Mouse (Mus musculus) liver, embryonic 14.5 days (tissue): ENCODE results near the gene Ralgps2. TPM values are rescaled to one million over a fixed set of nuclear protein-coding genes. Genes with fewer than 3 reads are reported as not detected.

Experiments
- ATAC-seq: fragments of 200-750 bp; cut with Nextera tagmentation; 2 replicates; pipeline ENCODE4 v1.8.0; 2017; ENCODE audit warnings: moderate number of reproducible peaks, mild to moderate bottlenecking, moderate library complexity; ENCODE audit not compliant: insufficient read depth
- DNase-seq, 3 experiments: peaks; one replicate each; pipeline ENCODE4 v3.0.0-alpha.2; 2012 to 2013; ENCODE audit warnings: low read depth in 3 of 3, low spot score in 3 of 3
- H3K27ac ChIP-seq: fragments of 300-500 bp; sonication (generic); 2 replicates; pipeline ENCODE4 v1.5.1; 2014; ENCODE audit warnings: moderate library complexity, mild to moderate bottlenecking, control low read depth, inconsistent platforms
- H3K27me3 ChIP-seq: fragments of 300-500 bp; sonication (generic); 2 replicates; pipeline ENCODE4 v1.6.1; 2014; ENCODE audit warnings: mild to moderate bottlenecking, low read length, moderate library complexity; ENCODE audit not compliant: control insufficient read depth, insufficient read depth
- H3K36me3 ChIP-seq: fragments of 300-500 bp; sonication (generic); replicated peaks from 2 replicates; pipeline ENCODE4 v1.6.1; 2014; ENCODE audit warnings: low read depth; ENCODE audit not compliant: control insufficient read depth, insufficient read depth
- H3K4me1 ChIP-seq, 2 experiments: fragments of 200-500 bp in 1 of 2; fragments of 300-500 bp in 1 of 2; sonication (generic) in 1 of 2; replicated peaks; 2 replicates each; pipeline ENCODE4 v1.6.1; 2012 to 2014; ENCODE audit warnings: antibody characterized with exemption in 1 of 2, inconsistent platforms in 1 of 2, low read length in 1 of 2; ENCODE audit not compliant: control insufficient read depth in 2 of 2, insufficient read depth in 2 of 2
- H3K4me2 ChIP-seq: fragments of 300-500 bp; sonication (generic); 2 replicates; pipeline ENCODE4 v1.6.1; 2014; ENCODE audit warnings: low read depth, mild to moderate bottlenecking, control low read depth, moderate library complexity
- H3K4me3 ChIP-seq, 2 experiments: fragments of 200-500 bp in 1 of 2; fragments of 300-500 bp in 1 of 2; sonication (generic) in 1 of 2; 2 replicates each; pipeline ENCODE4 v1.5.1; 2012 to 2014; ENCODE audit warnings: low read depth in 2 of 2, low read length in 2 of 2, mild to moderate bottlenecking in 2 of 2, control low read depth in 1 of 2, inconsistent platforms in 1 of 2, moderate library complexity in 1 of 2; ENCODE audit not compliant: insufficient read depth in 1 of 2
- H3K9ac ChIP-seq: fragments of 300-500 bp; sonication (generic); replicated peaks from 2 replicates; pipeline ENCODE4 v1.6.1; 2014; ENCODE audit warnings: mild to moderate bottlenecking, control low read depth, moderate library complexity
- H3K9me3 ChIP-seq: fragments of 300-500 bp; sonication (generic); 2 replicates; pipeline ENCODE4 v1.6.1; 2016; ENCODE audit warnings: low read length, mixed read lengths; ENCODE audit not compliant: control insufficient read depth
- CTCF ChIP-seq: IDR thresholded peaks from 2 replicates; pipeline ENCODE4 v1.5.1; 2016; ENCODE audit warnings: antibody characterized with exemption, low read depth, control low read depth
- EP300 ChIP-seq: IDR thresholded peaks from 2 replicates; pipeline ENCODE4 v1.6.1; 2016; ENCODE audit warnings: antibody characterized with exemption, low read depth
- WGBS: fragments of 180-500 bp; shearing (Covaris S2); extraction: QIAGEN DNeasy Blood & Tissue Kit; methylation state at CpG from one replicate; pipeline ENCODE4 v1.1.7; 2014; ENCODE audit not compliant: insufficient replicate concordance; 5-methylcytosine and 5-hydroxymethylcytosine counted together
- polyA plus RNA-seq, 2 experiments: library from polyadenylated mRNA; depleted of rRNA in 1 of 2; stranded (reverse) in 1 of 2; unstranded in 1 of 2; fragments of >200 nt; fragmentation: Nextera tagmentation in 1 of 2; extraction: Ambion mirVana in 1 of 2; gene quantifications; 2 replicates each; pipeline versions ENCODE4 v1.2.1 to v1.2.3; 2012 to 2014

Ralgps2 gene
- polyA plus RNA-seq, 2 experiments = 3.2 to 12.8 TPM

- Histone ChIP-seq H3K27me3 (no peaks in the 10 kb centered on the region), H3K9ac (no peak overlapping the region), H3K9me3 (no peaks in the 10 kb centered on the region), H3K36me3 (no peaks in the 10 kb centered on the region), H3K4me2 (no peak overlapping the region), H3K27ac (no peak overlapping the region), H3K4me3 (no peak overlapping the region), H3K4me1 (no peaks in the 10 kb centered on the region)
- TF ChIP-seq CTCF = no peak
- no peak for TF ChIP-seq EP300
- no peak for DNase-seq
- 78% methylated on average over 10 of the region's 10 CpGs for WGBS
- no peak for ATAC-seq
These were observed 154.5 kb downstream of the Ralgps2 start for GRCm38 (mm10) chr1:156784974-156785373.

GRCm38 (mm10) chr1:156784116-156784515, 155.3 kb downstream of the Ralgps2 start:
- Histone ChIP-seq H3K4me2 (no peak overlapping the region), H3K27me3 (no peaks in the 10 kb centered on the region), H3K4me3 (no peak overlapping the region), H3K4me1 (no peaks in the 10 kb centered on the region), H3K9me3 (no peaks in the 10 kb centered on the region), H3K27ac (no peak overlapping the region), H3K9ac (no peak overlapping the region), H3K36me3 (no peaks in the 10 kb centered on the region)
- no peak for TF ChIP-seq CTCF
- no peak for TF ChIP-seq EP300
- 66% methylated on average over 5 of the region's 5 CpGs for WGBS
- DNase-seq (no peak), ATAC-seq (no peak)

- Histone ChIP-seq H3K4me1 (no peaks in the 10 kb centered on the region), H3K4me3 (no peak overlapping the region), H3K4me2 (no peak overlapping the region), H3K27ac (no peak overlapping the region), H3K36me3 (no peaks in the 10 kb centered on the region), H3K9ac (no peak overlapping the region), H3K27me3 (no peaks in the 10 kb centered on the region), H3K9me3 (no peaks in the 10 kb centered on the region)
- TF ChIP-seq EP300 (no peak), CTCF (no peak)
- ATAC-seq (no peak), DNase-seq (no peak)
- 40% methylated on average over 14 of the region's 14 CpGs for WGBS
These were observed 157.2 kb downstream of the Ralgps2 start for GRCm38 (mm10) chr1:156781971-156782850.

- Histone ChIP-seq H3K27me3 (no peaks in the 10 kb centered on the region), H3K9ac (no peak overlapping the region), H3K27ac (no peak overlapping the region), H3K4me2 (no peak overlapping the region), H3K4me1 (no peaks in the 10 kb centered on the region), H3K36me3 (no peaks in the 10 kb centered on the region), H3K4me3 (no peak overlapping the region), H3K9me3 (no peaks in the 10 kb centered on the region)
- ATAC-seq (no peak), DNase-seq (no peak)
- no peak for TF ChIP-seq CTCF
- TF ChIP-seq EP300 = no peak
- 78% methylated on average over 12 of the region's 12 CpGs for WGBS
These were observed 158.2 kb downstream of the Ralgps2 start for GRCm38 (mm10) chr1:156781076-156781741.

GRCm38 (mm10) chr1:156780234-156781005, 159.0 kb downstream of the Ralgps2 start:
- TF ChIP-seq CTCF = no peak
- TF ChIP-seq EP300 = no peak
- Histone ChIP-seq H3K4me2 (no peak overlapping the region), H3K36me3 (no peaks in the 10 kb centered on the region), H3K9me3 (no peaks in the 10 kb centered on the region), H3K9ac (no peak overlapping the region), H3K4me3 (no peak overlapping the region), H3K27me3 (no peaks in the 10 kb centered on the region), H3K27ac (no peak overlapping the region), H3K4me1 (no peaks in the 10 kb centered on the region)
- WGBS = 72% methylated on average over 16 of the region's 16 CpGs
- no peak for ATAC-seq
- DNase-seq = no peak
